Mouse (Mus musculus) ES-Bruce4 (cell line): ENCODE measurements around the gene Lmod2. TPM values are rescaled to one million over a fixed set of nuclear protein-coding genes. Genes with fewer than 3 reads are reported as not detected.

ENCODE experiments used
- H3K27ac ChIP-seq: 2 replicates; pipeline ENCODE4 v1.5.1; 2012; ENCODE audit warnings: low read length, inconsistent platforms; ENCODE audit not compliant: insufficient read depth
- H3K27me3 ChIP-seq: 2 replicates; pipeline ENCODE4 v1.6.1; 2012; ENCODE audit warnings: mild to moderate bottlenecking, low read length, inconsistent platforms; ENCODE audit not compliant: control insufficient read depth, poor library complexity, insufficient read depth, severe bottlenecking
- H3K36me3 ChIP-seq: 2 replicates; pipeline ENCODE4 v1.6.1; 2012; ENCODE audit warnings: inconsistent platforms, mild to moderate bottlenecking, low read length, moderate library complexity; ENCODE audit not compliant: control insufficient read depth, poor library complexity, insufficient read depth, severe bottlenecking
- H3K4me1 ChIP-seq: one replicate; pipeline ENCODE4 v1.8.1; 2011; ENCODE audit warnings: low read length; ENCODE audit not compliant: control insufficient read depth, insufficient read depth
- H3K4me3 ChIP-seq: 2 replicates; pipeline ENCODE4 v1.5.1; 2011; ENCODE audit warnings: low read depth, mild to moderate bottlenecking, low read length
- H3K9ac ChIP-seq: 2 replicates; pipeline ENCODE4 v1.6.1; 2012; ENCODE audit warnings: low read depth, mild to moderate bottlenecking, inconsistent platforms; ENCODE audit not compliant: poor library complexity, severe bottlenecking
- H3K9me3 ChIP-seq: replicated peaks from 2 replicates; pipeline ENCODE4 v1.6.1; 2012; ENCODE audit warnings: mild to moderate bottlenecking, low read length, inconsistent platforms; ENCODE audit not compliant: control insufficient read depth, poor library complexity, insufficient read depth, severe bottlenecking
- CTCF ChIP-seq: IDR thresholded peaks from one replicate; pipeline ENCODE4 v1.8.1; 2011; ENCODE audit warnings: low read depth, low read length
- EP300 ChIP-seq: IDR thresholded peaks from 2 replicates; pipeline ENCODE4 v1.6.1; 2011; ENCODE audit warnings: low read depth, low read length; ENCODE audit not compliant: insufficient read depth
- POLR2A ChIP-seq: IDR thresholded peaks from one replicate; pipeline ENCODE4 v1.8.1; 2011; ENCODE audit warnings: low read length; ENCODE audit not compliant: insufficient read depth
- polyA plus RNA-seq: library from polyadenylated mRNA; stranded (reverse); fragments of >200 nt; gene quantifications from 2 replicates; pipeline ENCODE4 v1.2.4, GENCODE M21; 2011; ENCODE audit warnings: low read depth; ENCODE audit not compliant: missing spikeins, insufficient read depth, insufficient read length

Gene Lmod2
- polyA plus RNA-seq, 1 experiment = not detected

DNA sequence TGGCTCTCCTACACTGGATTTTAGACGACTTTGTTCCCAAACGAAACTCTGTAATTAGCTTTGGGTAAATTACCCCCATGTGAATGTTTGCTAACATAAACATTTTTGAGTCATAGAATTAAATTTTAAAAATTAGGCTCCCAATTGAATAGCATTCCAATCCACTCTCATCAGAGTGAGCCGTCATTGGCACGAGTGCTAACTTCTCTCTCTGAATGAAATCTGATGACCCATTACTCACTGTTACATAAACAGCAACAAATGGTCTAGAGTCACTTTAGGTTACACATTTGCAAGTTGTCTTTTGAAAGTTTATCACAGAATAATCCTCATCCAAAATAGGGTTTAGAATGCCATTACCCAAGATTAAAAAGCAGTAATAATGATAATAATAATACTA is 12.0 kb downstream of the Lmod2 start:
- Histone ChIP-seq H3K4me1 (no peaks in the 10 kb centered on the region), H3K9ac (no peak overlapping the region), H3K36me3 (peaks cover 5% of the 10 kb centered on the region; the same call in 1 of the 2 replicates), H3K4me3 (no peak overlapping the region), H3K27ac (no peak overlapping the region), H3K27me3 (no peaks in the 10 kb centered on the region), H3K9me3 (peaks cover 18% of the 10 kb centered on the region; the same call in 1 of the 2 replicates)
- no peak for TF ChIP-seq EP300

DNA sequence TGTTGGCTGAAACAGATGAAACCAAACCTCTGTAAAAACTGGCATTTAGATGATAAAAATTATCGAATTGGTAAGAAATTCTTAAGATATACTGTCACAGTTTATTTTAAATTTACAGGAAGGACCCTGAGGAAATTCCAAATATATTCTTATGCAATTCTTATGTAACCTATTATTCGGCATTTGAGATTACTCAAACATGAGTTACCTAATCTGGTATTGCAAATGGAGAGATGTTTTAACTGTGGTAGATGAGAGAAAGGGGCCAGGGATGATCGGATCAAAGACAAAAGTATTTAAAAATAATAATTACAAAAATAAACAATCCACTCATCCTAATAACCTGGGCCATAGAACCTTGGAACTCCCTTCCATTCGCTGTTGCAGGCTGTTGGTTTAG is 12.8 kb downstream of the Lmod2 start:
- Histone ChIP-seq H3K4me3 (no peak overlapping the region), H3K27me3 (no peaks in the 10 kb centered on the region), H3K9ac (no peak overlapping the region), H3K27ac (no peak overlapping the region), H3K9me3 (peaks cover 18% of the 10 kb centered on the region; the same call in 1 of the 2 replicates), H3K4me1 (no peaks in the 10 kb centered on the region), H3K36me3 (peaks cover 5% of the 10 kb centered on the region; the same call in 1 of the 2 replicates)
- TF ChIP-seq CTCF = no peak
- no peak for TF ChIP-seq EP300
- no peak for TF ChIP-seq POLR2A

DNA sequence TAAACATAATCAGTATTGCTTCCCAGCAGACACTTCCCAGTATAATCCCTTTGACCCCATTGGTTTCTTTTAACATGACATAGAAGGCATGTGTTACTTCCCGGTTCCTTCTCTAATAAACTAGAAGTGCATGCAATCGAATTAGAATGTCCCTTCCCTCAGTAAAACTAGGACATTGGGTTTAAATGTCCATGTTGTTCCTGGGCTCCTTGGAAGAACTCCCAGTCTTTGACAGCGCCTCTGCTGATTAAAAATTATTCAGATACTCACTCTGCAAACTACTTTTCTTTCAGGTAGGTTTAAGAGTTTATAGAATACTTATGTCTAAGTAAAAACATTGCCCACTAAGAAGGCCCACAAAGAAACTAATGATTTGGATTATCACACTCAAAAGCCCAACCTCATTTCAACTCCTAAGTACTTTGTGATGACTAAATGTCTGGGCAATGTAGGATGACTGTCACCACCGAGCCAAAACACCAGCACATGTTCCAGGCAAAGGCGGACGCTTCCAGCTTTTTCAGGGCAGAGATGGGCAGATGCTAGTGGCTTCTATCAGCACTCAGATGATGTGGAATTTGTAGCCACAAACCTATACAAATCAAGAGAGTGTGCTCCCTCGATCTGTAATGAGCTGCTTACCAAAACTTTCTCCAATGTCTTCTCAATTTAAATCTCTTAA is 14.7 kb downstream of the Lmod2 start:
- Histone ChIP-seq H3K4me1 (no peaks in the 10 kb centered on the region), H3K36me3 (peaks cover 9% of the 10 kb centered on the region), H3K9me3 (peaks cover 3% of the 10 kb centered on the region; the same call in 1 of the 2 replicates), H3K27me3 (no peaks in the 10 kb centered on the region), H3K4me3 (no peak overlapping the region), H3K27ac (no peak overlapping the region), H3K9ac (no peak overlapping the region)
- TF ChIP-seq POLR2A = no peak

DNA sequence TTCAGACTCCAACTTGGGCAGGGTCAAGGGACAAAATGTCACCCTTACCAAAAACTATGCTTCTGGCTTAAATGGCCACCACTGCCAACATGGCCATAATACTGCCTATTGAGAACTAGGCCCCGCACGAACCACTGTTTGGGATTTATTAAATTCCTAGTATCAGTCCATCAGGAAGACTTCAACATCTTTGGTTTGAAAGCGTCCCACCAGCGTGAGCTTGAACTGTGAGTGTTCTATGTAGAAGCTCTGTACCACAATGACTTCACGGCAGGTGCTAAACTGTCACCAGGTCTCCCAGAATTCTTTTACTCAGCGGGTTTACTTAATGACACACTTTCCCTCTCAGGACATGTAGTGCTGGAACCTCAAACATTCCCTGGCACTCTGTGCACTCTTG is 15.8 kb downstream of the Lmod2 start:
- Histone ChIP-seq H3K27ac (no peak overlapping the region), H3K9ac (no peak overlapping the region), H3K4me3 (no peak overlapping the region), H3K4me1 (no peaks in the 10 kb centered on the region), H3K9me3 (no peaks in the 10 kb centered on the region), H3K36me3 (peaks cover 13% of the 10 kb centered on the region), H3K27me3 (no peaks in the 10 kb centered on the region)
- TF ChIP-seq CTCF (no peak), EP300 (no peak), POLR2A (no peak)

DNA sequence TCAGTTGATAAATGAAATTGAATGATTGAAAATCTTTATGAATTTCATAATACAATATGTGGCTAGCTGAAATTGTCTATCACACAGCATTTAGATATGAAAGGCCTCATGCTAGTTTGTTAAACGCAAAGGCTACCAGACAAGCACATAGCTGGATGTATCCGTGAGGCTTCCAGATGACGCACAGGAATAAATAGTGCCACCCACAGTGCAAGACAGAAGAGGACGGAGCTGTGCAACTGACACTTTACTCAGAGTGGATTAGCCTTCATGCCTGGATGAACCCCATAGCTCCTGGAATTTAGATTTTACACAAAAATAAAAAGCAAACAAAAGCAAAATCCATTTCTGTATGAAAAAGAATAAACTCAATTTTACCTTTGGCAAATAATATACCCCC is 16.4 kb downstream of the Lmod2 start:
- TF ChIP-seq POLR2A (no peak), EP300 (no peak), CTCF (no peak)
- Histone ChIP-seq H3K27me3 (no peaks in the 10 kb centered on the region), H3K9ac (no peak overlapping the region), H3K4me3 (no peak overlapping the region), H3K4me1 (no peaks in the 10 kb centered on the region), H3K27ac (no peak overlapping the region), H3K36me3 (peaks cover 13% of the 10 kb centered on the region), H3K9me3 (no peaks in the 10 kb centered on the region)

DNA sequence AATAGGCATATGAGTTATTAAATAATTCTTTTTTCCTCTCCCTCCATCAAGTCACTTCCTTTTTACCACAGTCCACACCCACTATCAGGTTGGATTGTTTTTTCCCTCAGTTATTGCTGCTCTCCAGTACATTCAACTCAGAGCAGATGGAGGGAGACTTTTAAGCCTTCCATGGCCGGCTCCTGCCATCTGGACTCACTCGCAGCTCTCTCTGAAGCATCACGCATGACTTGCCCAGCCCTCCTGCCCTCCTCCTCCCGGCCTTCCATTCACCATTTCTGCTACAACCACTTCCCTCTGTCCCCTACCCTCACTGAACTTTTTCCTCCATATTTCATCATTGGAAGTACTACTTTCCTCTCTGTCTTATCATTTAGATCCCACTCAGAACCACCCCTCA is 19.2 kb downstream of the Lmod2 start:
- H3K36me3 ChIP-seq = peaks cover 20% of the 10 kb centered on the region
- H3K9me3 ChIP-seq = no peaks in the 10 kb centered on the region
- no peak for TF ChIP-seq POLR2A
- TF ChIP-seq CTCF = no peak
- TF ChIP-seq EP300 = no peak
- H3K4me1 ChIP-seq = no peaks in the 10 kb centered on the region
- no peak overlapping the region for H3K9ac ChIP-seq
- H3K27ac ChIP-seq = no peak overlapping the region
- H3K4me3 ChIP-seq = no peak overlapping the region
- H3K27me3 ChIP-seq = no peaks in the 10 kb centered on the region
